ENCODE assay signal across 13 mouse cellular contexts in the genomic region with DNA sequence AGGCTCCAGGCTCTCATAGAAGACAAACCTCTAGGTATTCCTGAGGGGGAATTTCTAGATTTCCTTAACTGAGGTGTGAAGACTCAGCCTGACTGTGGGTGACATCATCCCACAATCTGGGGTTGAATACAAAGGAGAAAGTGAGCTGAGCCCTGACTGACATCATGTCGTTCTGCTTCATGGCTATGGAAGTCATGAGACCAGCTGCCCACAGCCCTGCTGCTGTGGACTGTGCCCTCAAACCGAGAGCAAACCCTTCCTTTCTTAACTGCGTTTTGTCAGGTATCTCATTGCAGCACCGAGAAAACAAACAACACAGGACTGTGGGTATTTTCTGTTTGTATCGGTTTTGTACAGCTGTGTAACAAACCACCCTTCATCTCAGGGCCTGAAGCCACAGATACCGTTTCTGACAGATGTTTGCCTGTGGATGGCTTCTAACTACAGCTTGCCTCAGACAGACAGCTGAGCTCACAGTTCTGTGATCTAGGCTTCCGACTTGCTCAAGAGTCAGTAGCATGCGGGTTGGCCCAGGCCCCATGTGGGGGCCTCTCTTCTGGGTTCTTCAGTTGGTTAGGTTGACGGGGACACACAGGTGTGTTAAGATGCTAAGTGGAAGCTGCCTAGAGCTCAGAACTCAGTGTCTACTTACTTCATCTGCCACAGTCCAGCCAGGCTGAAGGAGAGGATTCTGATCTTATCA.
"Had no signal": no experiment of that assay in that cellular context is flagged by ENCODE, and none has a peak within 500 bp of the region (broad histone marks: within the 10 kb centered on the region; RNA-seq: fewer than 3 reads in every experiment).

No protein-coding gene starts in this region.

- H3K36me3 ChIP-seq: kidney, embryonic 15.5 days; limb, embryonic 12.5 days; liver, embryonic 13.5 days; lung, embryonic 15.5 days; midbrain, embryonic 12.5 days had no signal

- DNase-seq: kidney, adult 18-20 months; kidney, postnatal 25 days; layer of hippocampus, adult 9-11 months; layer of hippocampus, postnatal 36 days; liver; liver, embryonic 13.5 days; liver, postnatal 0 days; right cerebral cortex, postnatal 14 days had no signal

- H3K27ac ChIP-seq: kidney, embryonic 15.5 days; limb, embryonic 12.5 days; liver, embryonic 13.5 days; lung, embryonic 15.5 days; midbrain, embryonic 12.5 days; stomach, postnatal 0 days had no signal

- H3K27me3 ChIP-seq: kidney, embryonic 15.5 days; limb, embryonic 12.5 days; liver, embryonic 13.5 days; midbrain, embryonic 12.5 days had no signal

- H3K9me3 ChIP-seq: kidney, embryonic 15.5 days; limb, embryonic 12.5 days; liver, embryonic 13.5 days; lung, embryonic 15.5 days; midbrain, embryonic 12.5 days had no signal

- H3K4me1 ChIP-seq: kidney, embryonic 15.5 days; limb, embryonic 12.5 days; liver, embryonic 13.5 days; lung, embryonic 15.5 days; midbrain, embryonic 12.5 days had no signal

- ATAC-seq: liver, postnatal 0 days had no signal

- H3K9ac ChIP-seq: kidney, embryonic 15.5 days; limb, embryonic 12.5 days; liver, embryonic 13.5 days; liver, postnatal 0 days; lung, embryonic 15.5 days; midbrain, embryonic 12.5 days had no signal

- H3K4me3 ChIP-seq: kidney, embryonic 15.5 days; limb, embryonic 12.5 days; liver, embryonic 13.5 days; lung, embryonic 15.5 days; midbrain, embryonic 12.5 days had no signal

- H3K4me2 ChIP-seq: kidney, embryonic 15.5 days; limb, embryonic 12.5 days; liver, embryonic 13.5 days; lung, embryonic 15.5 days; midbrain, embryonic 12.5 days had no signal
